Mouse (Mus musculus) thymus, postnatal 0 days (tissue): Measurements from ENCODE around the gene Cab39l. TPM values are rescaled to one million over a fixed set of nuclear protein-coding genes. Genes with fewer than 3 reads are reported as not detected.

Experiments
- DNase-seq: peaks from one replicate; pipeline ENCODE4 v3.0.0-alpha.2; 2015; ENCODE audit warnings: low spot score
- polyA plus RNA-seq: library from polyadenylated mRNA; unstranded; fragments of >200 nt; fragmentation: Nextera tagmentation; extraction: Ambion mirVana; gene quantifications from 2 replicates; pipeline ENCODE4 v1.2.1, GENCODE M21; 2015

Gene Cab39l
- polyA plus RNA-seq, 1 experiment from 2014 or later, result 29.3 TPM

DNA sequence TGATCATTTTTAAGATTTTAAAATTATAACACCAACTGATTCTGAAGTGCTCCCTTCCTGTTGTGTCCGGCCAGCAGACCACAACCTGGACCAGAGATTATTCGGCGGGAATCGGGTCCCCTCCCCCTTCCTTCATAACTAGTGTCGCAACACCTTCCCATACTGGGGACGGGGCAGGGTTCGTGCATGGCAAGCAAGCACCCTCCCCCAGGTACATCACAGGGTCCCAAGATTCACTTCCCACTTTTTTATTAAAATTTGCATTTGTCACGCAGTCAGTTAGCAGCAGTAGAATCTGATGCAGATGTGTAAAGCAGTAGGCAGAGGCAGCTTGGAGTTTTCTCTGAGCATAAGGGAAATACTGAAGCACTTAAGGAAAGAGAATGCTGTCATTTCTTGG, 64.1 kb downstream of the Cab39l start:
- no peak for DNase-seq

GRCm38 (mm10) chr14:59506139-59506538, 65.4 kb downstream of the Cab39l start:
- peak; percentile 8 for DNase-seq

DNA sequence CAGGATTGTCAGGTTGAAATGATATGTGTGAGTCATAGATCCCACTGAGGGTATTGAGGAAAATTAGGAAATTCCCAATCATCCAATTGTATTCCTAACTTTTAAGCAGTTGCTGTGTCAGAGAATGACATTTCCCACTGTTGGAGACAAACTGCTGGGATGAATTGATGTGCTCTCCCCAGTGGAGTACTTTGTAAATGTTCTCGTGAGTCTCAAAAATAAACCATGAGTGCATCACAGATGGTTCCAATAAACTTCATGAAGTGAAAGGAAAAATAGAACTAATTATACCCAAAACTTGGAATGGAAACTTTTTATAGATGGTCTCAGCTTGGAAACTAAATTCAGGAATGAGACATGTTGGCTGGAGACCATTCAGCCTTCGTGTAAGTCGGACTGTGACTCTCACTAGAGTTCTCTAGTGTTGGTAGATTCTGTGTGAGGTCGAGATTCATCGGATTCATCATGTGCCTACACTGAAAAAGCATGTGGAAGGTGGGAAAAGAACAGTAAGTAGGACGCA, 73.2 kb downstream of the Cab39l start:
- no peak for DNase-seq

DNA sequence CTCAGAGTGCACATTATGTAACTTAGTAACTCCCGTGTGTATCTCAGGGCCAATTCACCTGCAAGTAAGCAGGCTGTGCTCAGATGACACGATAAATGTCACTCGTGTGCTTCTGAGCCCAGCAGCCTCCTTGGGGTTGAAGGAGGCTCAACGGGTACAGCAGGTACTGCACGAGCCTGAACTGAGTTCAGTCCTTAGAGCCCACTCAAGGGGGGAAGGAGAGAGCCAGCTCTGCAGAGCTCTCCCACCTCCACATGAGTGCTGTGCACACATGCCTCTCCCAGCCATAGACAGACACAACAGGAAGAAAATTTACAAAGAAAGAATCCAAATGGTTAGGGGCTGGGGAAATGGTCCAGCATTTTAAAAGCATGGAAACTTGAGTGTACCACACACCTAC, 85.1 kb downstream of the Cab39l start:
- no peak for DNase-seq

DNA sequence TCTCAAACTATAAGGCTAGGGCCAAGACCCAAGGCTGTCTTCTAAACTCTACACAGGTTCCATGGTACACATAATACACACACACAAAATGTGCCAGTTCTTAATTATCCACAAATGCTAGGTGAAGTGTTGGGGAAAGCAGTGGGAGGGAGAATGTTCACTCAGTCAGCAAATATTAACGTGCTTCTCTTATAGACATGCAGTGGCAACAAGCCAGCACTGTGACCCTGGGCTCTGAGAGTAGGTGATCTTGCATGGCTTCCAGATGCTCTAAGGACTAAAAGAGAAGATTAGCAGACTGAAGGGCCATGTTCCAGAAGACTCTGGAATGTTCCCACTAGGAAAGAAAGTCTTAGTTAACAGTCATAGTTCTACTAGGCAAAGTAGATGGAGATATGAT, 90.0 kb downstream of the Cab39l start:
- DNase-seq, result no peak

DNA sequence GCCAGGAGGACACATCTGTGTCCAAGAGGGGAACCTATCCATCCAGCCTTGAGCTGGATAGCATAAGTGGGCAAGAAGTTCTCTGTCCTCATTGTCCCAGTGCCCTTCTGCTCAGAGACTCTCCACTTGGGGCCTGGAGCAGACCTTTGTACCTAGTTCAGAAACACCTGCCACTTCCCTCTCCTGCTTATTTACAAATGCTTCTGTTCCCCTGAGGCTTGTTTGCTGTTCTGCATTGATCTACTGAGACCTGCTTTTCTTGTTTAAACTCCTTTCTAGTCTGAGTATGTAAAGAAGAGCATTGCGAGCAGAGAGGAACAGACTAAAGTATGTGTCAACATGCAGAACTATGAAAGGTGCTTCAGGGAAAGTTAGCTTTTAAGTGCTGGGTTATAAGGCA, 92.2 kb downstream of the Cab39l start:
- DNase-seq, result no peak

DNA sequence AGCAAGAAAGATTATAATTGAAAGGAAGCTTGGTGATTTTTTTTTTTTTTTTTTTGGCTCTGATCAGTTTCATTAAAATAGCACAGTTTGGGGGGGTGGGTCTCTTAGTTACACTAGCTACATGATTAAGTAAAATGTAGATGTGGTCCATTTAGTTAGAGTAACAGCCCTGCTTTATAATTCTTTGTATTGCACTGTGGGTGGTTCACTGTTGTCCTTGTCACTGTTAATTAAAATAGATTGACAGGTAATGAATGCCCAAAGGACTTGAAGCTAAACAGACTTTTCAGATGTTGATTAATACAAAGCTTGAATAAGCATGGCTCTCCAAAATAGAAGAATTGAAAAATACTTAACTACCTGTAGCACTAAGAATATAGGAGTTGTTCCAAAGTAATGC, 93.1 kb downstream of the Cab39l start:
- DNase-seq, result no peak

GRCm38 (mm10) chr14:59537829-59538432, 97.2 kb downstream of the Cab39l start:
- no peak for DNase-seq

DNA sequence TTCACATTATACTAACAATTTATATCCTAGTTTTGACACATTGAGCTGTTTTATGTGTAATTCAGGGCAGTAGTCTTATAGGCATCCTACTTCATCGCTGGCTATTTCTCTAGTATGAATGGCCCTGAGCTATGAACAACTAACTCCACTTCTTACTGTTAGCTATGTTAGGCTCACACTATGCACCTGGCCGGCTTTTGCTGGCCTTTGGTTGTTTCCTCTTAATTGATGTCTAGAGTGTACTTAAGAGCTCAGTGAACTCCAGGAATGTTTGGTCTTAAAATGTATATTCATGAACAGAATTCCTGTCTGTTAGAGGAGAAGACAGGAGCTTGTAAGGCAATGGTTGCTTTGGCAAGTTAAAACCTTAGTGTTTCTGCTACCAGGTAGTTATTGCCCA, 99.5 kb downstream of the Cab39l start:
- DNase-seq, result no peak

GRCm38 (mm10) chr14:59540761-59541160, 100.0 kb downstream of the Cab39l start:
- DNase-seq, result no peak

DNA sequence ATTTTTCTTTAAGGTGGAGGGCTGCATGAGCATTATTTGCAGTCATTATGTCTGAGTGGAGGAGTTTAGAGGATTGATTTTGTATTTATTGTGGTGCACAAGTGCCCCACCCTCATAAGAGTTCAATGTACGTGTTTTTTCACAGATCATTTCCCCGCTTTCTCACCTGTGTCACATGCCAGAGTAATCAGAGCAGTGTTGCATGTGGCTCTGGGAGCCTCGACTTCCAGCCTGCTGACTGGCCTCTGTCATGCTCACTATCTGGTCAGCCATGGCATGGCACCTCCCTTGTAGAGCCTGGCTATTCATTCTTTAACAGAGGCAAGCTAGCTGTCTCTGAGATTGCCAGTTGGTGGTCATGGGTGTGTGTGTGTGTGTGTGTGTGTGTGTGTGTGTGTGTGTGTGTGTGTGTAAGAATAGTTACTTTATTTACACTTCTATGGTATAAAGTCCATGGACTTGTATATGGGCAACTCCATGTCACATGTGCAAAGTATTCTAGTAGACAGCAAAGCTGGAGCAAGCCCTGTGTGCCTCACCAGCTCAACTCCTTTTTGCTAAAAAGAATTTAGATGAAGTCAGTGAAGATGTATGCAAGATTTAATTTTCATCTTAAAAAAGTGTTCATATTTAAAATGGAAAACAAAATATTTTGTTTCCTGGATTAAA, 102.5 kb downstream of the Cab39l start:
- DNase-seq, result no peak

GRCm38 (mm10) chr14:59543956-59544355, 103.2 kb downstream of the Cab39l start:
- no peak for DNase-seq

DNA sequence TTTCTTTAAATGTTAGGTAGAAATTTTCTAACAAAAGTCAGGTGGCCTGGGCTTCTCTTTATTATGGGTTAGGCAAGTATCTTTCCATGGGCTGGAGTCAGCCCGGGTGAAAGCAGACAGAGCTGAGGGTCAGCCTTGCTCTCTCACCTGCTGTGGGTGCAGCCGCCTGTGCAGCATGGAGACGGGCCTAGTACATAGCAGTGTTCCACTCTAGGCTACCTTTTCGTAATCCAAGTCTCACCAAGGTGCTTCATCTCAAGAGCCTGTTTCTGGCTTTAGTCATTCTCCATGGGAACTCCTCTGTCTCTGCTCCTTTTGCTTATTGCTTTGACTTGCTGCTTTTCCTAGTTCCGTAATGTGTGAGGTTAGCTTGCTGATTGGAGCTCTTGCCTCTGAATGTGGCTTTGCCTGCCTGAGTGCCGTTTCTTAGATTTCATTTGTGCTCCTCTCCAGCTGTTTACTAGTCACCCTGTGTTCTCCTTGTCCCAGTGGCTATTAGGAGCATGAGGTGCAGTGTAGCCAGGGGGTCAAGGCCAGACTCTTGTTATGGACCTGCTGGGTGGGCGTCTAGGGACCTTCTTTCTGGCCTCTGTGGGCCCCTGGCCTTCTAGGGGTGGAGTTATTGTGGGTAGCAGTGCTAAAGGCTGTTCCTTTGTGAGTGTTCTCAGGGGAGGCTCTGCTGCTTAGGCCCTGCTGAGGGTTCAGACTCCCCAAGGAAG, 105.5 kb downstream of the Cab39l start:
- no peak for DNase-seq

DNA sequence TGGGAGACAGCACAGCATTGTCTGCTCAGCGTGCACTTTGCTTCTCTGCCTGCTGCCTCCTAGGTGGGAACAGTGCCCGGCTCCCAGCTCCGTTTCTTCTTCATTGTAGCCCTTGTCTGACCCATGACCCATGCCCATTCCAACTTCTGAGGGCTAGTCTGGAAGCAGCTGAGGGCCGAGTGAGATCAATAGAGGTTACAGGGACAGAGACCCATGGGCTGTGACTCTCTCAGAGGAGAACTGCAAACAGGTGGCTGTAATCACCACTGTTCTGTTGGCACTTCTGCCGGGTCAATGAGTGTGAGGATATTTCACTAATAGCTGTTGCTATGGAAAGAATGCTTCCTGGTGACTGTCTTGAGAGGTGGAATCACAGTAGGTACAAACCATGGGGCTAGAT, 106.8 kb downstream of the Cab39l start:
- DNase-seq, result no peak

DNA sequence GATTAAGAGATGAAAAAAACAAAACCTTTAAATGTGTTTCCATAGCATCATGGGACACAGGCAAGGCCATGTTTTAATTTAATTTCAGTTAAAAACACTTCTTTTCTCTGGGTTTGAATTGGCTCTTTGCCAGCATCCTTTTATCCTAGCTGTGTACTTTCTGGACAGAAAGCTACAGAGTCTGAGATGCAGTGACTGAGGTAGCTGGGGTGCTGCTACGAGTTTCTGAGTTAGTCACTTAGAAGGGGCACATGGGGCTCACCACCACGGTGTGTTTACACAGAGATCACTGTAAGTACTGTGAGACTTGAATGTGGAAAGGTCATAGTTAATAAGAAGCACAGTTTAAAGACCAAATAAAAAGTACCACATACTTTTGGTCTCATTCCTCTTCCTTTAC, 107.8 kb downstream of the Cab39l start:
- DNase-seq, result no peak

- no peak for DNase-seq
Observed at GRCm38 (mm10) chr14:59549106-59549505, 108.3 kb downstream of the Cab39l start.

DNA sequence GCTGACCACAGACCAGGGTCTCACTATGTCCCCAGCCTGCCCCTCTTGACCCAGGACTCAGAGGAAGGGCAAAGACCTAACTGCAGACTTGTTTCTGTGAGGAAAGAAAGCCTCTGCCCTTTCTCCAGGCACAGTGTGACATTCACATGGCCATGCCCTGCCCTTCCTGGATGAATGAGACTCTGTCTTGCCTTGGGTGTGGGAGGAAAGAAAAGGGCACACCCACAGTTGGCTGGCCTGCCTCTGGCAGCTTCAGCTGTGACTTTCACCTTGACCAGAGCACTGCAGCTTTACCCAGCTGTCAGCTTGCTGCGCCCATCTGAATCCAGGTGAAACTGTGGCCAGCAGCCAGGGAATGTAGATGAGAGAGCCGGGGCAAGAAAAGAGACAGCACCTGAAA, 110.1 kb downstream of the Cab39l start:
- DNase-seq, result no peak

GRCm38 (mm10) chr14:59551956-59552355, 111.2 kb downstream of the Cab39l start:
- no peak for DNase-seq

GRCm38 (mm10) chr14:59554025-59554424, 113.3 kb downstream of the Cab39l start:
- peak; percentile 8 for DNase-seq

- DNase-seq, result peak; percentile 22
Observed at GRCm38 (mm10) chr14:59555018-59555417, 114.2 kb downstream of the Cab39l start.

GRCm38 (mm10) chr14:59555928-59556531, 115.3 kb downstream of the Cab39l start:
- peak; percentile 80 for DNase-seq

- no peak for DNase-seq
Observed at GRCm38 (mm10) chr14:59557071-59557470, 116.3 kb downstream of the Cab39l start.
